Mouse (Mus musculus): ENCODE measurements around the gene Cdh4.

The Cdh4 gene

DNA sequence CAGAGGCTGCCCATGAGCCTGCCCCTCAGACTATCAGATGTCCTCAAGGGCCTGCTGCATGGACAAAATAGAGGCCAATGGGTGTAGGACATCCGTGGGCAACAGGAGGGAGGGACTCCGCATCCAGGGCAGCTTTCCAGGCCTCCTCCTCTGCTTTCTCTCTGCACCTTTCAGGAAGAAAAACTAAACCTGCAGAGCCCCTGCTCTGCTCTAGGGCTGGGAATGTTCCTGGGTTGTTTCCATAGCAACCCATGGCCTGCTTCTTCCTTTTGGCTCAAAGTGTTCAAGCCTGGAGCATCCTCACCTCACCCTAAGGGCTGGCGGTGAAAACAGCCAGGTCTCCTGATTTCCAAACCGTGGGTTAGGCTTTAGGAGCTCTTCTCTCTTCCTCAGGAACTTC, 414.9 kb downstream of the Cdh4 start:
- DNase-seq (ENCODE audit: low read depth, low spot score) = no peak

- no peak for DNase-seq (ENCODE audit: low read depth, low spot score)
Measured at GRCm38 (mm10) chr2:179862676-179863075, 420.4 kb downstream of the Cdh4 start.

DNA sequence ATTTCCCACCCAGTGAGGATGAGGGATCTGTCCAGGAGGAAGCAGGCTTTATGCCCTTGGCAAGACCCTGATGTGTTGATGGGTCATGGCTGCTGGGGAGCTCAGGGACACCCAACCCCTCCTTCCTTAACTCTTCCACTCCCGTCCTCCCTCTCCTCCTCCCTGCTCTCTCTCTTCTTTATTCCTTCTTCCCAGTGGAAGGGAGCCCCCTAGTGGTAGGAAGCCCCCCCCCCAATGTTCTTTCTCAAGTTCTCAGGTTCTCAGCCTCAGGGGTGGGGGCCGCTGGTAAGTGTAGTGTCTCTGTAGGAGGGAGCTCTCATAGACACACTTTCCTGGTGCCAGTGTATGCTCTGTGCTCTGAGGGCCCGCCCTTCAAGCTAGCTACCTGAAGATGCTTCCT, 421.0 kb downstream of the Cdh4 start:
- DNase-seq (ENCODE audit: low read depth, low spot score) = peak; percentile 22

- DNase-seq (ENCODE audit: low read depth, low spot score) = no peak
Measured at GRCm38 (mm10) chr2:179865097-179865496, 422.9 kb downstream of the Cdh4 start.

DNA sequence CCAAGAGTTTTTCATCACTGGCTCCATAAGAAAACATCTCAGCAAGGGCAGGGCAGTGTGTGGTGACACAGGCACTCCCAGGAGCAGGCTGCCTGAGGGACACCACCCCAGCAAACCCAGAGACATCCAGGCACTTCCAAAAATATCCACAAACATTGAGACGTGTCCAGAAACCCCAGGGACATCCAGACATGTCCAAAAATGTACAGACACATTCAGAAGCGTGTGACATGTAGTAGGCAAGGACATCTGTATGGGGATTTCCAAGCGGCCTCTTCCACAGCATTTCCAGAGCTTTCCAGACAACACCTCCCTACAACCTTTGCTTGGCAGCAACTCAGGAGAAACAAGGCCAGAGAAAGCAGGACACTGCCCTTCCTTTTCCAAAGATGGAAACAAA, 425.4 kb downstream of the Cdh4 start:
- no peak for DNase-seq (ENCODE audit: low read depth, low spot score)

- peak; percentile 21 for DNase-seq (ENCODE audit: low read depth, low spot score)
Measured at GRCm38 (mm10) chr2:179869871-179870270, 427.6 kb downstream of the Cdh4 start.

DNA sequence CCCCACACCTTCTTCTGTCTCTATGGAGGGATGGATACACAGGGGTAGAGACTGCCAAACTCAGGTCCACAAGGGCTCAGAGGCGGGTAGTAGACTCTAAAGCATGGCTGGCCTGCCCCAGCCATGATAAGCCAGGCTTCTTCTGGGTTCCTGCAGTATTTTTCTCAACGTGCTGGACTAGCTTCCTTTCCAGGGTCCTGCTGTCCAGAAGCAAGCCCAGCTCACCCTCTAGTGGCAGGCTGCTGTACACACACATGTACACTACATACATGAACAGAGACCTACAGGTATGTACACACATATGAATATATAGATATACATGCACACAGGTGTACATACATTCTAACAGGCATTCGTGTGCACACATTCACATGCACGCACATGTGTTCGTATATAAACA, 430.5 kb downstream of the Cdh4 start:
- DNase-seq (ENCODE audit: low read depth, low spot score) = peak; percentile 25

- DNase-seq (ENCODE audit: low read depth, low spot score) = no peak
Measured at GRCm38 (mm10) chr2:179873315-179873714, 431.1 kb downstream of the Cdh4 start.

- DNase-seq (ENCODE audit: low read depth, low spot score) = peak; percentile 80
Measured at GRCm38 (mm10) chr2:179875147-179875546, 432.9 kb downstream of the Cdh4 start.

- DNase-seq (ENCODE audit: low read depth, low spot score) = peak; percentile 70
Measured at GRCm38 (mm10) chr2:179877551-179878215, 435.5 kb downstream of the Cdh4 start.

DNA sequence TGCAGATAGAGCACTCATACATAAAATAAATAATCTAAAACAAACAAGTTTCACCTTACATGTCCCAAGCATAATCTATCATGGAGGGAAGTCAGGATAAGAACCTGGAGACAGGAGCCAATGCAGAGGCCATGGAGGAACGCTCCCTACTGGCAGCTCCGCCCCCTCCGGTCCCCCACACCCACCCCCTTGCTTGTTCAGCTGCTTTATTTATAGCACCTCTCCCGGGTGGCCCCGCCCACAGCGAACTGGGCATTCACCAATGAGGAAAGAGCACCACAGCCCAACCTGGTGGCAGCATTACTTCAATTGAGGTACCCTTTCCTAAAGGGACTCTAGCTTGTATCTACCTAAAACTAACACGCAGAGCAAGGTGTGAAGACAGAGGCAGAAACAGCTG, 442.3 kb downstream of the Cdh4 start:
- DNase-seq (ENCODE audit: low read depth, low spot score) = peak; percentile 75

- no peak for DNase-seq (ENCODE audit: low read depth, low spot score)
Measured at GRCm38 (mm10) chr2:179891048-179891447, 448.8 kb downstream of the Cdh4 start.

GRCm38 (mm10) chr2:179896949-179897348, 454.7 kb downstream of the Cdh4 start:
- DNase-seq (ENCODE audit: low read depth, low spot score) = no peak

- DNase-seq (ENCODE audit: low read depth, low spot score) = no peak
Measured at GRCm38 (mm10) chr2:179912911-179913310, 470.7 kb downstream of the Cdh4 start.

GRCm38 (mm10) chr2:179913349-179913748, 471.1 kb downstream of the Cdh4 start:
- DNase-seq (ENCODE audit: low read depth, low spot score) = no peak

GRCm38 (mm10) chr2:179914246-179914645, 472.0 kb downstream of the Cdh4 start:
- DNase-seq (ENCODE audit: low read depth, low spot score) = no peak

GRCm38 (mm10) chr2:179916877-179917673, 474.8 kb downstream of the Cdh4 start:
- DNase-seq (ENCODE audit: low read depth, low spot score) = peak; percentile 79

- no peak for DNase-seq (ENCODE audit: low read depth, low spot score)
Measured at GRCm38 (mm10) chr2:179920042-179920441, 477.8 kb downstream of the Cdh4 start.

DNA sequence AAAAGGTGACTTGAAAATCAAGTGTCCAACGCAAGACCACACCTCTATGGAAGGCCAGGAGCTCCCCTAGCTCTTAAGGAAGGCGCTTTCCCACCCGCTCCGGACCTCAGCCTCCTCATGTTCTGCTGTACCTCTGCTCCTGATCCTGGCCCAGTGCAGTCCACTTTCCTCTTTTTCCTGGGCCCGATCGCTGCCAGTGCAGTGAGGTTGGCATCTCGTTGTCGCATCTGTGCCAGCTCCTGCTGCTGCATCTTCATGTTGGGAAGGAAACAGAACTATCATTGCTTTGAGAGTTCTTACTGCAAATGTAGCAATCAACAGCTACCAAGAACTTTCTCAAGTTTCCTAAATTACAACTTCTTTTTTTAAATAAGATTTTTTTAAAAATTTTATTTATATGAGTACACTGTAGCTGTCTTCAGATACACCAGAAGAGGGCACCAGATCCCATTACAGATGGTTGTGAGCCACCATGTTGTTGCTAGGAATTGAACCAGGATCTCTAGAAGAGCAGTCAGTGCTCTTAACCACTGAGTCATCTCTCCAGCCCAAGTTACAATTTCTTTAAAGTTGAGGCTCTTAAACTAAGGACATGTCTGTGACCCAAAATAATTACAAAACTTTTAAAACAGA, 478.9 kb downstream of the Cdh4 start:
- no peak for DNase-seq (ENCODE audit: low read depth, low spot score)

DNA sequence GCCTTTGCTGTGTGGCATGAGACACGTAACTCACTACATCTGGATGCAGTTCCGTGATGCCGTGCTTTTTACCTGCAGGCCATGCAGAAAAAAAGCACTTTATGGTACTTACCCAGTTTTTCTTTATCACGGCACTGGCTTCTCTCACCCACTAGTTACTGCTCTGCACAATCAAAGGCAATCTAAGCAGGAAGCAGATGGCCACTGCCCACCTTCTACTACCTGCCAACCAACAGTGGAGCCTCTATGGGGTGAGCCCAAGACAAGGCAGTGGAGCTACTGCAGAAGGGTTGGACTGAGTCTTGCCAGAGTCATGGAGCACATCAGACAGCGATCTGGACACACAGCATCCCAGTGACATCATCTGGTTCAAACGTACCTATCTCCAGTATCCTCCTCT, 481.8 kb downstream of the Cdh4 start:
- DNase-seq (ENCODE audit: low read depth, low spot score) = no peak

- DNase-seq (ENCODE audit: low read depth, low spot score) = peak; percentile 61
Measured at GRCm38 (mm10) chr2:179929166-179929565, 486.9 kb downstream of the Cdh4 start.

DNA sequence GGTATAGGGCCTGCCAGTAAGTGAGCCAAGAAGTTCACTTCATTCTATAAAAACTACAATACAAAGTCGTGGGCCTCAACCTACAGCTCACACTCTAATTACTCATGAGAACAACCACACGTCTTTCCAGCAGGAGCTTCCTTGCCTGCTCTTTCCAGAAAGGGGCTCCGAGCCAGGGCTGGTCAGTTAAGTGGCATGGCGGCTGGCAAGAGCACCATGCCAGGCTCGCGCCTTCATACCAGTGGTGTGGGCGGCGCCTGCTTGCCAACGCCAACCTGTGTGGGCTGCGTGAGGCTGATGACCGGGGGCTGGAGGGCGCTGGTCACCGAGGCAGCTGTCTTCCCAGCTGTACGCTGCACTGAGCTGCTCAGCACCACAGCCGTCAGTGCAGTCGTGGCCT, 489.5 kb downstream of the Cdh4 start:
- DNase-seq (ENCODE audit: low read depth, low spot score) = no peak

DNA sequence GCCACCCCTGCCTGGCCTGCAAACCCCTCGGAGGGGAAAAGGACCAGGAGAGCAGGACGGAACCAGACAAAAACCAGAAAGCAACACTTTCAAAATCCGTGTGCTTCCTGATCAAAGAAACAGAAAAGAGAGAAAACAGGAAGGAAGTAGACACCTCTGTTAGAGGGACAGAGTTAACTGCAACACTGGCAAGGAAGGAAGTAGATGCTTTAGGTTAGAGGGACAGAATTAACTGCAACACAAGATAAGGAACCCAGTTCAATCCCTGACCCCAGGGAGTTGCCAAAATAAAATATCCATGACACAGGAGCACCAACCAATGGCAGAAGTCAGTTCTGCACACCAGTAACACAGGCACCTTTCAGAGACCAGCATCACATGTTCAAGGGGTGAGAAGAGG, 491.9 kb downstream of the Cdh4 start:
- DNase-seq (ENCODE audit: low read depth, low spot score) = no peak
